Mouse (Mus musculus) heart, postnatal 0 days (tissue): ENCODE measurements around the gene Cers6.

Source experiments
- CTCF ChIP-seq: IDR thresholded peaks from 2 replicates; pipeline ENCODE4 v1.5.1; 2016; ENCODE audit warnings: antibody characterized with exemption, control low read depth, low read depth
- EP300 ChIP-seq: IDR thresholded peaks from 2 replicates; pipeline ENCODE4 v1.6.1; 2016; ENCODE audit warnings: antibody characterized with exemption, low read depth

- TF ChIP-seq CTCF (no peak), EP300 (no peak)
These were observed 12.6 kb downstream of the Cers6 start for GRCm38 (mm10) chr2:68873653-68874441.
